Mouse (Mus musculus) kidney, adult 2 months (tissue): ENCODE data around the gene Chst11. TPM values are rescaled to one million over a fixed set of nuclear protein-coding genes. Genes with fewer than 3 reads are reported as not detected.

ENCODE experiments used
- DNase-seq: peaks from one replicate; pipeline ENCODE4 v3.0.0; 2021
- H3K27ac ChIP-seq: fragments of 200-500 bp; 2 replicates; pipeline ENCODE4 v1.5.1; 2012; ENCODE audit warnings: low read depth, low read length, control low read depth, inconsistent platforms; ENCODE audit not compliant: insufficient read depth
- H3K27me3 ChIP-seq: fragments of 200-500 bp; replicated peaks from 2 replicates; pipeline ENCODE4 v1.6.1; 2012; ENCODE audit warnings: mild to moderate bottlenecking, moderate library complexity, low read length, inconsistent platforms; ENCODE audit not compliant: control insufficient read depth, insufficient read depth
- H3K36me3 ChIP-seq: fragments of 200-500 bp; 2 replicates; pipeline ENCODE4 v1.6.1; 2012; ENCODE audit warnings: mild to moderate bottlenecking, moderate library complexity, low read length, inconsistent platforms; ENCODE audit not compliant: control insufficient read depth, insufficient read depth
- H3K4me1 ChIP-seq: fragments of 200-500 bp; 2 replicates; pipeline ENCODE4 v1.6.1; 2011; ENCODE audit warnings: low read length; ENCODE audit not compliant: control insufficient read depth, insufficient read depth
- H3K4me3 ChIP-seq: fragments of 200-500 bp; 2 replicates; pipeline ENCODE4 v1.5.1; 2011; ENCODE audit warnings: mild to moderate bottlenecking, low read depth, low read length, control low read depth; ENCODE audit not compliant: insufficient read depth
- CTCF ChIP-seq: fragments of 200-500 bp; conservative IDR thresholded peaks from 2 replicates; pipeline ENCODE4 v1.5.1; 2011; ENCODE audit warnings: low read depth, mild to moderate bottlenecking, control low read depth, low read length, moderate library complexity, mixed read lengths; ENCODE audit not compliant: insufficient read depth, insufficient read length
- POLR2A ChIP-seq: fragments of 200-500 bp; IDR thresholded peaks from one replicate; pipeline ENCODE4 v1.6.1; 2011; ENCODE audit warnings: low read depth, low read length, control low read depth
- WGBS: fragments of 180-500 bp; shearing (Covaris S2); methylation state at CpG from one replicate; pipeline ENCODE4 v1.1.7; 2018; 5-methylcytosine and 5-hydroxymethylcytosine counted together
- polyA plus RNA-seq: library from polyadenylated mRNA; depleted of rRNA; stranded (reverse); fragments of >200 nt; gene quantifications from 2 replicates; pipeline ENCODE4 v1.2.3, GENCODE M21; 2012

The Chst11 gene
- polyA plus RNA-seq, 1 experiment: 8.0 TPM

- TF ChIP-seq CTCF (no peak), POLR2A (no peak)
- Histone ChIP-seq H3K4me3 (no peak overlapping the region), H3K36me3 (no peaks in the 10 kb centered on the region), H3K4me1 (peaks cover 4% of the 10 kb centered on the region; the same call in 1 of the 2 replicates), H3K27ac (no peak overlapping the region), H3K27me3 (no peaks in the 10 kb centered on the region)
- no peak for DNase-seq
- WGBS: 57% methylated on average over 2 of the region's 2 CpGs
Measured at GRCm38 (mm10) chr10:83088826-83089225, 103.5 kb downstream of the Chst11 start.

- TF ChIP-seq POLR2A: no peak
- no peak for TF ChIP-seq CTCF
- Histone ChIP-seq H3K36me3 (no peaks in the 10 kb centered on the region), H3K27ac (no peak overlapping the region), H3K27me3 (no peaks in the 10 kb centered on the region), H3K4me3 (no peak overlapping the region), H3K4me1 (no peaks in the 10 kb centered on the region)
- 72% methylated on average over 8 of the region's 8 CpGs for WGBS
- DNase-seq: no peak
Measured at GRCm38 (mm10) chr10:83090185-83090584, 104.9 kb downstream of the Chst11 start.

- Histone ChIP-seq H3K4me1 (peaks cover 3% of the 10 kb centered on the region), H3K36me3 (no peaks in the 10 kb centered on the region), H3K4me3 (no peak overlapping the region), H3K27ac (no peak overlapping the region), H3K27me3 (no peaks in the 10 kb centered on the region)
- WGBS: 76% methylated on average over 6 of the region's 6 CpGs
- TF ChIP-seq POLR2A (no peak), CTCF (no peak)
- no peak for DNase-seq
Measured at GRCm38 (mm10) chr10:83093705-83094104, 108.4 kb downstream of the Chst11 start.

GRCm38 (mm10) chr10:83094248-83094647 is 109.0 kb downstream of the Chst11 start:
- 68% methylated on average over 10 of the region's 10 CpGs for WGBS
- H3K4me1 ChIP-seq: peaks cover 5% of the 10 kb centered on the region
- no peak for DNase-seq
- TF ChIP-seq CTCF (no peak), POLR2A (no peak)
- no peak overlapping the region for H3K27ac ChIP-seq
- no peaks in the 10 kb centered on the region for H3K27me3 ChIP-seq
- no peak overlapping the region for H3K4me3 ChIP-seq
- H3K36me3 ChIP-seq: no peaks in the 10 kb centered on the region

- Histone ChIP-seq H3K36me3 (no peaks in the 10 kb centered on the region), H3K27me3 (no peaks in the 10 kb centered on the region), H3K27ac (no peak overlapping the region), H3K4me3 (no peak overlapping the region), H3K4me1 (peaks cover 5% of the 10 kb centered on the region)
- no peak for DNase-seq
- 78% methylated on average over 16 of the region's 16 CpGs for WGBS
- TF ChIP-seq POLR2A (no peak), CTCF (no peak)
Measured at GRCm38 (mm10) chr10:83094821-83095725, 109.8 kb downstream of the Chst11 start.

GRCm38 (mm10) chr10:83096257-83096656 is 111.0 kb downstream of the Chst11 start:
- TF ChIP-seq POLR2A (no peak), CTCF (no peak)
- WGBS: 90% methylated on average over 6 of the region's 6 CpGs

GRCm38 (mm10) chr10:83098940-83099339 is 113.6 kb downstream of the Chst11 start:
- H3K4me3 ChIP-seq: no peak overlapping the region
- no peak overlapping the region for H3K27ac ChIP-seq
- H3K4me1 ChIP-seq: peaks cover 5% of the 10 kb centered on the region
- peak; percentile 90 for DNase-seq
- H3K36me3 ChIP-seq: no peaks in the 10 kb centered on the region
- WGBS: 58% methylated on average over 10 of the region's 10 CpGs
- TF ChIP-seq CTCF (no peak), POLR2A (no peak)
- no peaks in the 10 kb centered on the region for H3K27me3 ChIP-seq

More at GRCm38 (mm10) chr10:83096257-83096656, 111.0 kb downstream of the Chst11 start:
- Histone ChIP-seq H3K27me3 (no peaks in the 10 kb centered on the region), H3K27ac (no peak overlapping the region), H3K4me3 (no peak overlapping the region), H3K36me3 (no peaks in the 10 kb centered on the region), H3K4me1 (peaks cover 5% of the 10 kb centered on the region)
- DNase-seq: no peak
